Mouse (Mus musculus) MN1 (cell line): ENCODE results near the gene Sept5.

Experiments used
- DNase-seq: peaks from one replicate; pipeline ENCODE4 v3.0.0-alpha.2; 2016; ENCODE audit warnings: low spot score

The Sept5 gene

GRCm38 (mm10) chr16:18632059-18632458 is 2.3 kb upstream of the Sept5 start:
- DNase-seq: no peak

DNA sequence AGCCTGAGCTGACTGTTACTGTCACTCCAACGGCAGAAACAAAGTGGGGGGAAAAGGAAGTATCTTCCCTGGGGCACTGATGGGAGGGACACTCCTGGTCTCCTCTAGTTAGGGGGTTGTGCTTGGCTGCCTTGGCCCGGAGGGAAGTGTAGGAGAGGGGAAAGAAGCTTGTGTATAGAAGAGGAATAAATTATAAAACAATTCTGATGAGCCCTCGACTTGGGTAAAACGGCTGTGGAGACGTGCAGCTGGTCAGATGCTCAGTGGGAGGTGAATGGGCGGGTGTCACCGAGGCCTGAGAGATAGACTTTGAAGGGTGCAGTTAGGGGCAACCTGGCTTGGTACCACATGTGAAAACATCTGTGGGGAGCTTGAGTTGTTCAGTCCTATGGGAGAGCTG is 1.4 kb upstream of the Sept5 start:
- DNase-seq: no peak

- DNase-seq: no peak
Observed at GRCm38 (mm10) chr16:18630291-18630690, 537 bp upstream of the Sept5 start.

GRCm38 (mm10) chr16:18628948-18629340 is 810 bp downstream of the Sept5 start:
- no peak for DNase-seq

- DNase-seq: peak; percentile 63
Observed at GRCm38 (mm10) chr16:18628206-18628947, 1.4 kb downstream of the Sept5 start.

GRCm38 (mm10) chr16:18627163-18627562 is 2.6 kb downstream of the Sept5 start:
- no peak for DNase-seq

DNA sequence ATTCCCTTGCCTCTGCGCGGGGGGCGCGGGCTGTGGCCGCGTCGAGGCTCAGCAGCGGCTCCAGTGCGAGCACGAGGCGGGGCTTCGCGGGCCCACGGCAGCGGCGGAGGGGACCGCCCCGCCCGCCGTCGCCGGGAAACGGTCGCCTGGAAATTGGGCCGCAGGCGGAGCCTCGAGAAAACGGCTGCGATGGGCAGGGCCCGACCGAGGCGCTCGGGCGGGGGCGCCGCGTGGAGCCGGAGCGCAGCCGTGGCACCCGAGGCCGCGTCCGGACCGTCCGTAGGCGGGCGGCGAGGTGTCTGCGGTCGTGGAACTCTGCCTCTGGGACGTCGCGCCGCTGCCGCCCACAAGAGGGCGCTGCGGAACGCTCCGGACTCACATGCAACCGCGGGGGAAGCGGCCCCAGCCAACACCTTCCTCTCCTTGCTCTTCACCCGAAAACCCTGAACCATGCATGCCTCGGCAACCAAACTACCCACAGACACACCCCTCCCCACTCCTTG is 3.3 kb downstream of the Sept5 start, which contains the start of gene Gm49601:
Gene Gm49601 (minus strand): TSS at position 52 of the 503 bp plus-strand sequence.
- peak; percentile 61 for DNase-seq

- no peak for DNase-seq
Observed at GRCm38 (mm10) chr16:18625791-18626311, 3.9 kb downstream of the Sept5 start.

- no peak for DNase-seq
Observed at GRCm38 (mm10) chr16:18625097-18625496, 4.7 kb downstream of the Sept5 start.

- no peak for DNase-seq
Observed at GRCm38 (mm10) chr16:18624641-18625040, 5.1 kb downstream of the Sept5 start.

DNA sequence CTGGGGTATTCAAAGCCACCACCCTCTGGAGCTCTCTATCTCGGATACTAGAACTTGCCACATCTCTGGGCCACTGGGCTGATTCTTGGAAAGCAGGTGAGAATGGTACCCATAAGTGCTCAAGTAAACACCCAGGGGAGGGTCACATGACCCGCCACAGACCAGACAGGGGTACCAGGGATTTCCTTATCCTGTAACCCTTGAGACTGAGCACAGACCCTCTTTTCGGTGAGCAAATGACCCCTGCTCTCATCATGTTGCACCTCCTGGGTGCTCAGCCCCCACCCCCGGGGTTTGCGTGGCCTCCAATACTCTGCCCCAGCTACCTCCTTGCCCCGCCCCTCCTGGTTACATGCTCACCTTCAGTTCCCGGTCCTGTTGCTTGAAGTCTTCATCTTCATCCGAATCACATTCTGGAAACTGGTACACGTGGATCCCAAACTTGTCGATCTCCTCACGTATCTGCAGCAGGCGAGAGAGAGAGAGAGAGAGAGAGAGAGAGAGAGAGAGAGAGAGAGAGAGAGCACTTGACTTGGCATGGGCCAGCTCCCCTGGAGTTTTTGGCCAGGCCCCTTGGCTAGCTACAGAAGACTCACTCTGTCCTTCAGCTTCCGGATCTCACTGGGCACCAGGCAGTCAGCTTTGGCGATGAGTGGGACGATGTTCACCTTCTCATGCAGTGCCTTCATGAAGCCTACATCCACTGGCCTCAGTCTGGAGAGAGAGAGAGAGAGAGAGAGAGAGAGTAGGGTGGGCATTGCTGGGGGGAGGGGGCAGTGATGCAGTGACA is 5.8 kb downstream of the Sept5 start:
- no peak for DNase-seq

GRCm38 (mm10) chr16:18622916-18623750 is 6.6 kb downstream of the Sept5 start:
- DNase-seq: no peak

DNA sequence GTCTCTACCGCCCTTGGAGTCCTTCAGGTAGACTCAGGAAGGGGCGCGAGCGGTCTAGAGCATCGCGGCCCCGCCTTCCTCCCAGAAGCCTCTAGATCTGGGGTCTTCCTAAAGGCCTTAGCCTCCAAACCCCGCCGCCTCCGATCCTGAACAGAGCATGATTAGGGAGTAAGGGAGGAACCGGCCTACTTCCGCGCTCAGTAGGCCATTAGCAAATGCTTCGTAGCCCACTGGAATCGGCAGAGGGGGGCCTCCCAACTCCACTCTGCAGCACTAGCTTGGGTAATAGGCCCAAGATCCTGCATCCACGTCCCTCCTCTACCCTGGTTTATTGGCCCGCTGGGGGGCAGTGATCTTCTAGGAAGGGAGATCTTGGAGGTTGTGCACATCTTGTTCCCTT is 7.7 kb downstream of the Sept5 start, which contains the start of gene Gp1bb:
Gene Gp1bb (minus strand): TSS at position 385 of the 400 bp plus-strand sequence.
- DNase-seq: no peak

DNA sequence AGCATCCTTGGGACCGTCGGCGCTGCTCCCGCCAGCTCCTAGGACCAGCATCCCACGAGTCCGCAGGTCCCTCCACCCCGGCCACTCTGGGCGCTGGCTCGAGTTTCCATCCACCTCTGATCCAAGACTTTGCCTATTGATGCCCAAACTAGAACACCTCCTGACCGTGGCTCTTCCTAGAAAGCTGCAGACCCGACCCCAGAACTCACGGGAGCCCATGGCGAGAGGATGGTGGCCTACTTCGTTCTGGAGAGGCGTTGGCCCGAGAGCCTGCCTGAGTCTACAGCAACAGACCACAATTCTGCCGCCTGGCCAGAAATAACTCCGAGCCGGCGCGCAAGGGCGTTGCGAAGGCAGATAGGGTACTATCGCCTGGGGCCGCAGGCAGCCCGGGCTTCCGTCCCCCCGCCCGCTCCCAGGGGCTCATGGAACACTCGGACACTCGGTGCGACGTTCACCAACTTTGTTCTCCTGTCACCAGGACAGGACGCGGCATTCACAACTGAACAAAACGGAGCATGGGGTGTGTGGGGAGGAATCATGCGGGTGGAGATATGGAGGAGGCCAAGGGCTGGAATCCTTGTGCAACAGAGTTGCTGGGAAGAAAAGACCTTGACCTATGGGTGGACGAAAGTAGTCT is 8.3 kb downstream of the Sept5 start:
- DNase-seq: no peak

GRCm38 (mm10) chr16:18620601-18621361 is 9.0 kb downstream of the Sept5 start:
- DNase-seq: no peak

GRCm38 (mm10) chr16:18620201-18620600 is 9.6 kb downstream of the Sept5 start:
- DNase-seq: no peak

- no peak for DNase-seq
Observed at GRCm38 (mm10) chr16:18619110-18619509, 10.6 kb downstream of the Sept5 start.

DNA sequence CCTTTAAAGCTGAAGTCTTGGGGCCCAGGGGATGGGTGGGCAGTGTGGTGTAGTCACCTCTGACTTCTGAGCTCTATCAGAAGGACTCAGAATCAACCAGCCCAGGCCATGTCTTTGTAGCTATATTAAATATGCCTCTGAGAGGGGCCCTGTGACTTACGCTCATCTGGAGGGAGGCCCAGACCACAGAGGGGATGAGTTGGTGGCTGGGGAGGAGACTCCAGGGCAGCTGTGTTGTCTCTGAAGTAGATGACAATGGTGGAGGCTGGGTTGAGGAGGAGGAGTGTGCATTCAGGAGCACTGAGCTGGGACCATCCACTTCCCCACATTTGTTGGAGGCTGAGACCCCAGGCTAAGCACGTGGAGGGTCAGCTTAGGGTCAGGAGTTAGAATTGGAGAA is 11.5 kb downstream of the Sept5 start:
- no peak for DNase-seq

DNA sequence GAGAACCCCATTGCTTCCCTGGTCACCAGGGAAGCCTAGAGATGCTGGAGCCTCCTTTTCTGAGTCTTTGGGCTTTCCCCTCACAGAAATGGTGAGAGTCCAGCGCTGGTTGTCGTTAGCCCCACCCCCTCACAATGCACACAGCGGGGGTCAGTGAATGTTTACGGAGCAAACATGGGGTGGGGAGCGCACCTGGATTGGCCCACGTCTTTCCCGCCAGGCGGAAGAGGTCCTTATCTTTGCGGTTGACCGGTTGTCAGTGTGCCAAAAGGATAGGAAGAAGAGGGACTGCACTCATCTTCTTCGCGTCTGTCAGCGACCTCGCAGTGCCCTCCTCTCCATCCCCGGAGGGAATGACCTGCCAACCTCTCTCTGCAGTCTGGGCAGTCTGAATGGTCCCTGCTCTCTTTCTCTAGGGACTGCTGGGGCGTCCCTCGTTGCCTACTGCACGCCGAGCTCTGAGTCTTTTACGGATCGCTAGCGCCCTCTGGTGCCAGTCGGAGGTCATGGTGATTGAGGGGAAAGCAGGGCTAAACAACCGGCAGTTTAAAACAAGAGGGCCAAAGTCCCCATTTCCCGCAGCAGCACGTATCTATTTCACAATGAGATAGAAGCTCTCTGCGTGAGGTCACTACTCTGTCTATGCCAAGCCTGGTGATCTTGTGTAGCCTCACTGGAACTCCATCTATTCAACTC is 12.2 kb downstream of the Sept5 start:
- peak; percentile 85 for DNase-seq

DNA sequence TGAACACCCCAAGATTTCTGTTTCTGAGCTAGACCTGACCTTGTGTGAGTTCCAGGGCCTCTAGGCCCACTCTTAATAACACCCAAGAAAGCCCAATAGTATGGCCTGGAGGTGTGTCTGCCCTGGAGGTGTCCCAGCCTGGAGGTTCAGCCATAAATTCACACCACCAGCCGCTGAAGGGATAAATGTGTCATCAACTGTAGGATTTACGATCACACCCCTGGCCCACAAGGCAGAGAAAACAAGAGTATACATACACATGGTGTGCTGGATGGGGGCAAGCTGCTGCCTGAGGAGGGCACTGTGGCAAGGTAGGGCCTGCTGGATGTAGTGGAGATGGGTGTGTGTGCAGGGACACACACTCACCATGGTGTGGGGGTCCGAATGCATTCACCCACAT is 16.5 kb downstream of the Sept5 start:
- no peak for DNase-seq
